Mouse (Mus musculus) bone marrow macrophage, adult 2 months (primary cell): ENCODE measurements around the gene Coro2a. TPM values are rescaled to one million over a fixed set of nuclear protein-coding genes. Genes with fewer than 3 reads are reported as not detected.
A peak's percentile ranks its signal among the peaks of the same experiment; 100 is the strongest.

Experiments
- H3K27ac ChIP-seq: 2 replicates; pipeline ENCODE4 v1.5.1; 2012; ENCODE audit warnings: low read depth, low read length; ENCODE audit not compliant: insufficient read depth
- H3K4me1 ChIP-seq: 2 replicates; pipeline ENCODE4 v1.6.1; 2012; ENCODE audit warnings: low read length; ENCODE audit not compliant: control insufficient read depth, insufficient read depth
- H3K4me3 ChIP-seq: 2 replicates; pipeline ENCODE4 v1.5.1; 2012; ENCODE audit warnings: mild to moderate bottlenecking, low read length, moderate library complexity; ENCODE audit not compliant: insufficient read depth
- CTCF ChIP-seq: IDR thresholded peaks from 2 replicates; pipeline ENCODE4 v1.5.1; 2012; ENCODE audit warnings: low read depth, mild to moderate bottlenecking, low read length, moderate library complexity
- POLR2A ChIP-seq: IDR thresholded peaks from 2 replicates; pipeline ENCODE4 v1.6.1; 2012; ENCODE audit warnings: mild to moderate bottlenecking, low read depth, low read length, borderline replicate concordance
- polyA plus RNA-seq: library from polyadenylated mRNA; stranded (reverse); fragments of >200 nt; gene quantifications from 2 replicates; pipeline ENCODE4 v1.2.4, GENCODE M21; 2012; ENCODE audit not compliant: missing spikeins, insufficient read depth, insufficient read length

The Coro2a gene
- polyA plus RNA-seq, 1 experiment = 59.7 TPM

DNA sequence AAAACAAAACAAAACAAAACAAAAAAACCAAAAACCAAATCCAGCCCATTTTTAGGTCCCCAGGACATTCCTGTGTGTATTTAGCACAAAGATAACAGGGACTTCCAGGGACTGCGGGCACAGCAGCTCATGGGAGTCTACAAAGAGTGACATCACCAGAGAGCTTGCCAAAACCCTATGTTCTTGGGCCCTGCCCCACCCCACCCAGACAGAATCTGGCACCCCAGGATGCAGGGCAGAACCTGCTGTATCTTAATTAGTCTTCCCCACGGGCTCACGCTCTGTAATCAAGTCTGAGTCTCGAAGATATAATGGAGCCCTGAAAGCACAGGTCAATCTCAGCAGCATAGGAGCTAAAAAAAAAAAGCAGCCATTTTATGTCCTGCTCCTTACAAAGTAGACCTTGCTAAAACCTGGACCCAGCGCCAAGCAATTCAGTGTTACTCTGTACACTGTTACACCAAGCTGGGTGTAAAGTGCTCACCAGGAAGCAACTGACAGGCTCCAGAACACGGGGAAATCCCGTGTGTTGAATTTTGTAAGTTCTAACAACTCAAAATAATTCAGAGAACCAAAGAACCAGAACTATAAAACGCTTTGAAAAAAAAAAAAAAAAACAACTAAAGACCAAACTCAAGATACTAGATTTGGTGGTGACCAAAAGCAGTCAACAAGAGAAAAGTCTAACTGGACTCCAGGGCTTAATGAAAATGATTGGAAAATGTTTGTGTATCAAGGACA, 34.9 kb downstream of the Coro2a start:
- TF ChIP-seq CTCF (no peak), POLR2A (no peak)
- H3K4me3 ChIP-seq = no peak overlapping the region
- no peak overlapping the region for H3K27ac ChIP-seq
- peaks cover 39% of the 10 kb centered on the region for H3K4me1 ChIP-seq

DNA sequence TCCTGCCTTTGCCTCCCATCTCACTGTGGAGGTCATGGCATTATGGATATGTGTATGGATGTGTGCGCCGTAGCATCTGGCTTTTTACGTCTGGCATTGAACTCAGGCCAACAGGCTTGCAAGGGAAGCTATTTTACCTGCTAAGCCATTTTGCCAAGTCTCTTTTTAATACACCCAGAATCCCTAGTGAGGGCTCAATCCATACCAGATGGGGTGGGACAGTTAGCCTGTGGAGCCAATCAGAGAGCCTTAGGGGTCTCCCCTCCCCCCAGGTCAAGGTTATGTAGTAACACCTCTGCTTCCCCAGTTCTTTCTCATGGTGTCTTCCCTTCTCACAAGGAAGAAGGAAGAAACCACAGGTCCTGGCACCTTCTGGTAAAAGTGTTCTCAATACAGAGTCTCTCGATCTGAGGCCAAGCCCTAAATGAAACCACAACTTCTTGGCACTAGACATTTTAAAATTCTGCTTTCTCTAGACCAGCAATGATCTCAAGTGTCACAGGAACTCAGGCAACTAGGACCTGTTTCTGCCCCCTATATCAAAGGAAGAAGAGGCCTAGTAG, 36.5 kb downstream of the Coro2a start:
- no peak overlapping the region for H3K4me3 ChIP-seq
- peaks cover 40% of the 10 kb centered on the region for H3K4me1 ChIP-seq
- no peak for TF ChIP-seq POLR2A
- no peak for TF ChIP-seq CTCF
- no peak overlapping the region for H3K27ac ChIP-seq

DNA sequence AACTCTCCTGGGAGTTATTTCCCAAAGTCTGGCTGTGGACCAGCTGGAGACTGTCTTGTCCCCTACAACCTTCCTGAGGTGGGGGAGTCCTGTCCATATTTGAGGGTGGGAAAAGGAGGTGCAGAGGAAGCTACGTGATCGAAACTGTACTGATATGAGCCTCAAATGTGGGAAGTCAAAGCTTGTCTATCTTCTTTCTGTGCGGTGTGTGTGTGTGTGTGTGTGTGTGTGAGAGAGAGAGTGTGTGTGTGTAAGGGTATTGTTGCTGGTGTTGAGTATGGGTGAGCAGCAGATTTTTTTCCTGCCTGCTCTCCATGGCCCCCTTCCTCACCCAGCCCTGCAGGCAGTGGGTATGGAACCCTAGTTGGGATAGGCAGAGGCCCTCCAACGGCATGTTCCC, 37.8 kb downstream of the Coro2a start:
- peak overlapping the region; percentile 23 for H3K4me3 ChIP-seq
- peak overlapping the region; percentile 72 for H3K27ac ChIP-seq

DNA sequence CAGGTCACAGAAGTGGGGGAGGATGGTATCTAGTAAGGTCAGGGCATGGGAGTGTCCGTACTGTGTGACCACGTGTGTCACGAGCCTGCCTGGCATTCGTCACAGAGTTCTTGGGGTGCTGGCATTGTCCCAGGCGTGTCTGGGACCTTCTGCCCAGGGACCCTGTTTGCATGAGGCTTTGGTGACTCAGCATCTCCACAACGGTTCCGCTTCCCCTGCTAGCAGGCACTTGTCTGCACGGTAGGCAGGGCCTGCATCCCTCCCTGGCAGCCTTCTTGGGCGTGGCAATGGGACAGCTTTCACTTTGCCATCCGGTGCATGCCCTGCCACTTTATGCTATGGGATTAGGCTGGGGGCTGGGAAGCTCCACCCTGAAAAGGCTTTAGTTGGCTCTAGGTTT, 38.2 kb downstream of the Coro2a start:
- H3K27ac ChIP-seq = peak overlapping the region; percentile 72
- TF ChIP-seq CTCF (no peak), POLR2A (no peak)

More for the DNA sequence above, 37.8 kb downstream of the Coro2a start:
- peaks cover 47% of the 10 kb centered on the region for H3K4me1 ChIP-seq
- TF ChIP-seq POLR2A = no peak
- no peak for TF ChIP-seq CTCF

GRCm38 (mm10) chr4:46562841-46563240, 39.2 kb downstream of the Coro2a start:
- Histone ChIP-seq H3K4me1 (peaks cover 58% of the 10 kb centered on the region), H3K27ac (no peak overlapping the region), H3K4me3 (no peak overlapping the region)
- TF ChIP-seq POLR2A (no peak), CTCF (no peak)

More for the DNA sequence above, 38.2 kb downstream of the Coro2a start:
- peak overlapping the region; percentile 23 for H3K4me3 ChIP-seq
- H3K4me1 ChIP-seq = peaks cover 50% of the 10 kb centered on the region

GRCm38 (mm10) chr4:46562037-46562436, 40.0 kb downstream of the Coro2a start:
- Histone ChIP-seq H3K4me1 (peaks cover 58% of the 10 kb centered on the region), H3K27ac (no peak overlapping the region), H3K4me3 (no peak overlapping the region)
- TF ChIP-seq POLR2A (no peak), CTCF (no peak)

DNA sequence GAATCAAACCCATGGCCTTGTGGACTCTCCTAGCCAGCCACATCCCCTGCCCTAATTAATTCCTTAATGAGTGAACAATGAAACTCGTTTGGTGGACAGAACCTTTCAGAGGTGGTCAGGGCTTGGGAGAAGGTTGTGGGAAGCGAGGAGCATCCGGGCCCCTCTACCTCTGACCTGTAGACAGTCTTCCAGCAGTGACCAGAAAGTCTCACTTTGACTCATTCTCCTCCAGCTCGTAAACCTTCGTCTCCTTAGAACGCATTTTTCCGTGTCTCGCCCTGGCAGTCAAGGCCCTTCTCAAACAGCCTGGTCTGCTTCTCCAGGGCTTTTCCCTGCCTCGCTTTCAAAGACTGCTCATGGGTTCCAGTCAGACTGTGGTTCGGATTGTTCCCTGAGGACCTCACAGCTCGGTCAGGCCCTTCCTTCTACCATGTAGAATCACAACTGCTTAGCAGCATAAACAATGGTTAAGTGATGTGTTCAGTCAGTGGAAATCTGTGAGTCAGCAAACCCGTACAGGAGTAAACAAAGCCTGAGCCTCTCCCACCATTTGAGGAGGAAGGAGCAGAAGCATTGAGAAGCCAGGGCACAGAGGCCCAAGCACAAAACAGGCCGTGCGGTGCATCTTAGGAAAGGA, 41.8 kb downstream of the Coro2a start:
- Histone ChIP-seq H3K4me3 (no peak overlapping the region), H3K27ac (no peak overlapping the region), H3K4me1 (peaks cover 60% of the 10 kb centered on the region)
- TF ChIP-seq CTCF (no peak), POLR2A (no peak)

DNA sequence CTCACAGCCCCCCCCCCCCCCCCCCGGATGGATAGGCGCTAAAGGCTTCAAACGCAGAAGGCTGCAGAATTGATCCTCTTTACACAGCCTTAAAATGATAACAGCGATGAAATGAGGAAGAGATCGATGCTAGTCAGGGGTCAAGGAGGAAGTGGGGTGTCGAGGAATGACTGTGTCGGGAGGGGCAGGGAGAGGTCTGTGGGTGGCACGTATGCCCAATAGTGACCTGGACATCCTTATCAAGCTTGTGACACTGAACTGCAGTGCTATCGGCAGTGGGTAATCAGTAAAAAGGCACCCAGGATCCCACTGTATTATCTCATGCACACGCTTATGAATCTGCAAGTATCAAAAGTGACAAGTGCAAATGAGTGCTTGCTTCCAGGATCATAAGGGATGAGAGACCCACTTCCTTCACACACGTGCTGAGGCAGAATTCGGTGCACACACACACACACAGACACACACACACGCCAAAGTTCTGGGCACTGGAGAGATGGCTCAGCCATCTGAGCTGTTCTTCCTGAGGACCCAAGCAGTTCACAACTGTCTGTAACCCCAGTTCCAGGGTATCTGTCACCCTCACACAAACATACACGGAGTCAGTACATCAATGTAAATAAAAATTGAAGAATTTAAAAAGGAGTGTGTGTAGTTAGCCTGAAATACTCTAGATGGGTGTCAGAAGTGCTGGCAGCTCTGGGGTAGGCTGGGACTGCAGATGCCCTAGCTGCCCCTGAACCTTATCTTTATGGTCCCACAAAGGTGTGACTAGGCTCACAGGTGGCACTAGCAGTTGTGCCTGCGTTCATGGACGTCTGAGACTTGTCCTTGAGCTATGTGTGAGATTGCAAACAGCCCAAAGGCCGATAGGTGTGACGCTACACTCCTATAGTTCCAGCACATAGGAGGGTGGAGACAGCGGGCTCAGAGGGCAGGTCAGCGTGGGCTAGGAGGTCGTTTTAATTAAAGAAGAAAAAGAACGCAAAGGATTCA, 43.0 kb downstream of the Coro2a start:
- no peak overlapping the region for H3K27ac ChIP-seq
- TF ChIP-seq CTCF (no peak), POLR2A (no peak)
- peaks cover 57% of the 10 kb centered on the region for H3K4me1 ChIP-seq
- H3K4me3 ChIP-seq = peak overlapping the region; percentile 2; the same call in 1 of the 2 replicates

DNA sequence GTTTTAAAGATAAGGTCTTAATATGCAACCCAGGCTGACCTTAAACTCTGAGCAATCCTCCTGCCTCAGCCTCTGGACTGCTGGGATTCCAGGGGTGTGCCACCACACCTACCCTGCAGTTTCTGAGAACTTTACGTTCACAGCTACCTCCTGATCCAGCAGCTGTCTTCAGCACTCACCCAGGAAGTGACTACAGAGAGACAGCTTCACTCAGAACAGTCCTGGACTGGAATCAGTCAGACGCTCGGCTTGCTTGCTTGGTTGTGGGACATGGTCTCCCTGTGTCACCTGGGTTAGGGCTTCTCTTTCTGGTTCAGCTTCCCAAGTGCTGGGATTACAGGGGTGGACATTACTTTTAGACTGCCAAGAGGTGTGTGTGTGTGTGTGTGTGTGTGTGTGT, 45.1 kb downstream of the Coro2a start:
- TF ChIP-seq CTCF = no peak
- TF ChIP-seq POLR2A = no peak
- Histone ChIP-seq H3K4me3 (no peak overlapping the region), H3K4me1 (peaks cover 65% of the 10 kb centered on the region), H3K27ac (no peak overlapping the region)
